Mouse (Mus musculus) T-helper 1 cell (primary cell): ENCODE results near the gene Haus6.

Experiments used
- in situ Hi-C: fragments of 300-600 bp; cut with MboI, MseI; formaldehyde crosslinking; loops from one replicate; pipeline ENCODE4 v1.15.1; 2025; ENCODE audit warnings: high pct_unique_total_duplicates

The Haus6 gene

GRCm38 (mm10) chr4:86575283-86575983, 36.4 kb downstream of the Haus6 start, which contains the start of gene Rraga:
TSS of gene Rraga (plus strand) at chr4:86575668.
- in situ Hi-C loops: loop anchor here (5.0 to 10.0 kb wide), 3 partner anchors 37 to 269 kb away; partner anchors contain the start of gene Haus6

GRCm38 (mm10) chr4:86574939-86575282, 36.9 kb downstream of the Haus6 start:
- in situ Hi-C loops: loop anchor here (5.0 to 10.0 kb wide), 3 partner anchors 37 to 270 kb away; partner anchors contain the start of gene Haus6

GRCm38 (mm10) chr4:86561061-86561460, 50.8 kb downstream of the Haus6 start:
- in situ Hi-C loops: no loop called here

- in situ Hi-C loops: no loop called here
Measured at GRCm38 (mm10) chr4:86559006-86559405, 52.8 kb downstream of the Haus6 start.

- in situ Hi-C loops: no loop called here
Measured at GRCm38 (mm10) chr4:86558228-86558627, 53.6 kb downstream of the Haus6 start, which contains the start of gene Saxo1. TSS of gene Saxo1 (minus strand) at chr4:86558328.

- in situ Hi-C loops: no loop called here
Measured at GRCm38 (mm10) chr4:86557371-86557770, 54.5 kb downstream of the Haus6 start.

- in situ Hi-C loops: no loop called here
Measured at GRCm38 (mm10) chr4:86555035-86555707, 56.7 kb downstream of the Haus6 start.

GRCm38 (mm10) chr4:86548332-86548731, 63.5 kb downstream of the Haus6 start:
- in situ Hi-C loops: no loop called here

- in situ Hi-C loops: no loop called here
Measured at GRCm38 (mm10) chr4:86545615-86546014, 66.2 kb downstream of the Haus6 start.

GRCm38 (mm10) chr4:86543999-86544398, 67.9 kb downstream of the Haus6 start:
- in situ Hi-C loops: no loop called here

GRCm38 (mm10) chr4:86541573-86541972, 70.3 kb downstream of the Haus6 start:
- in situ Hi-C loops: no loop called here

- in situ Hi-C loops: no loop called here
Measured at GRCm38 (mm10) chr4:86538936-86539335, 72.9 kb downstream of the Haus6 start.

GRCm38 (mm10) chr4:86537972-86538371, 73.9 kb downstream of the Haus6 start:
- in situ Hi-C loops: no loop called here

GRCm38 (mm10) chr4:86534091-86534481, 77.8 kb downstream of the Haus6 start:
- in situ Hi-C loops: no loop called here

- in situ Hi-C loops: no loop called here
Measured at GRCm38 (mm10) chr4:86533406-86534090, 78.3 kb downstream of the Haus6 start.

- in situ Hi-C loops: no loop called here
Measured at GRCm38 (mm10) chr4:86529161-86529560, 82.7 kb downstream of the Haus6 start.
